Mouse (Mus musculus) liver, adult 2 months (tissue): ENCODE results near the gene Fam189a2.

Experiments used
- CTCF ChIP-seq: fragments of 200-500 bp; IDR thresholded peaks from 2 replicates; pipeline ENCODE4 v1.5.1; 2011; ENCODE audit warnings: low read depth, low read length, control low read depth
- POLR2A ChIP-seq: fragments of 200-500 bp; IDR thresholded peaks from 2 replicates; pipeline ENCODE4 v1.6.1; 2011; ENCODE audit warnings: low read length, control low read depth; ENCODE audit not compliant: insufficient read depth; ENCODE audit errors: extremely low read depth

- TF ChIP-seq CTCF (no peak), POLR2A (no peak)
Observed at GRCm38 (mm10) chr19:23968862-23969225, 62.0 kb downstream of the Fam189a2 start.
